Mouse (Mus musculus) intestine, postnatal 0 days (tissue): ENCODE data around the gene Camk1g. TPM values are rescaled to one million over a fixed set of nuclear protein-coding genes. Genes with fewer than 3 reads are reported as not detected.

ENCODE experiments used
- ATAC-seq: fragments of 200-750 bp; cut with Nextera tagmentation; 2 replicates; pipeline ENCODE4 v1.8.0; 2017; ENCODE audit warnings: mild to moderate bottlenecking, moderate TSS enrichment, moderate library complexity
- H3K27ac ChIP-seq: fragments of 300-500 bp; sonication (generic); 2 replicates; pipeline ENCODE4 v1.5.1; 2014; ENCODE audit warnings: mild to moderate bottlenecking, low read depth, low read length, moderate library complexity
- H3K27me3 ChIP-seq: fragments of 300-500 bp; sonication (generic); replicated peaks from 2 replicates; pipeline ENCODE4 v1.6.1; 2014; ENCODE audit warnings: low read length, mixed read lengths; ENCODE audit not compliant: control insufficient read depth, insufficient read depth
- H3K36me3 ChIP-seq: fragments of 300-500 bp; sonication (generic); 2 replicates; pipeline ENCODE4 v1.6.1; 2014; ENCODE audit warnings: mild to moderate bottlenecking, moderate library complexity; ENCODE audit not compliant: control insufficient read depth, insufficient read depth
- H3K4me1 ChIP-seq: fragments of 300-500 bp; sonication (generic); replicated peaks from 2 replicates; pipeline ENCODE4 v1.6.1; 2014; ENCODE audit warnings: antibody characterized with exemption, low read length, mixed read lengths; ENCODE audit not compliant: control insufficient read depth, insufficient read depth
- H3K4me2 ChIP-seq: fragments of 300-500 bp; sonication (generic); replicated peaks from 2 replicates; pipeline ENCODE4 v1.6.1; 2014; ENCODE audit warnings: low read depth, mild to moderate bottlenecking, moderate library complexity
- H3K4me3 ChIP-seq: fragments of 300-500 bp; sonication (generic); 2 replicates; pipeline ENCODE4 v1.5.1; 2014; ENCODE audit warnings: low read depth, low read length
- H3K9ac ChIP-seq: fragments of 300-500 bp; sonication (generic); 2 replicates; pipeline ENCODE4 v1.6.1; 2014; ENCODE audit warnings: mild to moderate bottlenecking, low read depth, low read length
- H3K9me3 ChIP-seq: fragments of 300-500 bp; sonication (generic); 2 replicates; pipeline ENCODE4 v1.6.1; 2016; ENCODE audit warnings: mixed run types; ENCODE audit not compliant: control insufficient read depth
- CTCF ChIP-seq: sonication (generic); IDR thresholded peaks from 2 replicates; pipeline ENCODE4 v1.5.1; 2016; ENCODE audit warnings: low read depth, mild to moderate bottlenecking, control low read depth, antibody characterized with exemption, moderate library complexity
- WGBS: fragments of 180-500 bp; shearing (Covaris S2); extraction: QIAGEN DNeasy Blood & Tissue Kit; methylation state at CpG from one replicate; pipeline ENCODE4 v1.1.7; 2014; 5-methylcytosine and 5-hydroxymethylcytosine counted together
- polyA plus RNA-seq: library from polyadenylated mRNA; unstranded; fragments of >200 nt; fragmentation: Nextera tagmentation; extraction: Ambion mirVana; gene quantifications from 2 replicates; pipeline ENCODE4 v1.2.1, GENCODE M21; 2015

Gene Camk1g
- polyA plus RNA-seq, 1 experiment from 2014 or later = 1.0 TPM

DNA sequence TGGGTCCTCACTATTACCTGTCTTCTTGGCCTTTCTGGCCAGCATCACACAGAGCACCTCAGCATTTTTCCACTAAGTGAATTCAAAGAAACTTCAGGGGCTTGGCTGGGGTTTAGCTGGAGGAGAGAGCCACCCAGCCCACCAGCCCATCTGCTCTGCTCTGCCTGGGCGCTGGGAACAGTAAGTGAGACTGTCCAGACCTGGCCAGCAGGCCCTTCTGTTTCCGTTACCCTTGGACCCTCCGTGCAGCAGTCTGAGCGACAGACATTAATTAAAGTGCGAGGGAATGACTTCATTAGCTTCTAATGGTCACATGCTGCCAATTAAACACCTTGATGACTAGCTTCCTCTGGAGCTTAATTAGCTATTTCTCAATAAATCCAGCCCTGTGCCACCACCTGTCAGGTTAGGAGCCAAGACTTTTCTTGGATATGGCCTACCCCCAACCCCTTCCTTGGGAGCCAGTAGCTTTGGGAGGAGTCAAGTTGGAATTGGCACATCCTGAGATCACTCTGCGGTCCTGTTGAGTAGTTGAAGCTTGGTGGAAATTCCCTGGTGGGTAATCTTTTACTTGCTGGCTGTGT is 36.1 kb upstream of the Camk1g start:
- no peak for TF ChIP-seq CTCF
- Histone ChIP-seq H3K4me1 (no peaks in the 10 kb centered on the region), H3K27ac (no peak overlapping the region), H3K9me3 (no peaks in the 10 kb centered on the region), H3K4me3 (no peak overlapping the region), H3K27me3 (no peaks in the 10 kb centered on the region), H3K36me3 (no peaks in the 10 kb centered on the region), H3K9ac (no peak overlapping the region), H3K4me2 (no peak overlapping the region)
- WGBS = 86% methylated on average over 6 of the region's 6 CpGs
- ATAC-seq = no peak

GRCm38 (mm10) chr1:193401695-193402094 is 31.6 kb upstream of the Camk1g start:
- Histone ChIP-seq H3K4me3 (no peak overlapping the region), H3K27ac (no peak overlapping the region), H3K9ac (no peak overlapping the region), H3K4me1 (no peaks in the 10 kb centered on the region), H3K27me3 (no peaks in the 10 kb centered on the region), H3K36me3 (no peaks in the 10 kb centered on the region), H3K4me2 (no peak overlapping the region), H3K9me3 (no peaks in the 10 kb centered on the region)
- ATAC-seq = no peak
- WGBS = 85% methylated on average over 9 of the region's 9 CpGs
- TF ChIP-seq CTCF = peak; percentile 51

- no peak for TF ChIP-seq CTCF
- ATAC-seq = no peak
- no peak overlapping the region for H3K4me2 ChIP-seq
- no peak overlapping the region for H3K9ac ChIP-seq
- H3K27ac ChIP-seq = no peak overlapping the region
- no peaks in the 10 kb centered on the region for H3K36me3 ChIP-seq
- no peaks in the 10 kb centered on the region for H3K9me3 ChIP-seq
- no peak overlapping the region for H3K4me3 ChIP-seq
- no peaks in the 10 kb centered on the region for H3K4me1 ChIP-seq
- H3K27me3 ChIP-seq = no peaks in the 10 kb centered on the region
- 93% methylated on average over 1 of the region's 1 CpGs for WGBS
These were observed 30.2 kb upstream of the Camk1g start for GRCm38 (mm10) chr1:193400348-193400747.

- no peak overlapping the region for H3K4me3 ChIP-seq
- TF ChIP-seq CTCF = no peak
- H3K27ac ChIP-seq = no peak overlapping the region
- H3K4me2 ChIP-seq = no peak overlapping the region
- H3K9me3 ChIP-seq = no peaks in the 10 kb centered on the region
- ATAC-seq = no peak
- 48% methylated on average over 2 of the region's 2 CpGs for WGBS
- H3K27me3 ChIP-seq = no peaks in the 10 kb centered on the region
- no peaks in the 10 kb centered on the region for H3K36me3 ChIP-seq
- H3K4me1 ChIP-seq = no peaks in the 10 kb centered on the region
- H3K9ac ChIP-seq = no peak overlapping the region
These were observed 28.8 kb upstream of the Camk1g start for GRCm38 (mm10) chr1:193398728-193399437.

DNA sequence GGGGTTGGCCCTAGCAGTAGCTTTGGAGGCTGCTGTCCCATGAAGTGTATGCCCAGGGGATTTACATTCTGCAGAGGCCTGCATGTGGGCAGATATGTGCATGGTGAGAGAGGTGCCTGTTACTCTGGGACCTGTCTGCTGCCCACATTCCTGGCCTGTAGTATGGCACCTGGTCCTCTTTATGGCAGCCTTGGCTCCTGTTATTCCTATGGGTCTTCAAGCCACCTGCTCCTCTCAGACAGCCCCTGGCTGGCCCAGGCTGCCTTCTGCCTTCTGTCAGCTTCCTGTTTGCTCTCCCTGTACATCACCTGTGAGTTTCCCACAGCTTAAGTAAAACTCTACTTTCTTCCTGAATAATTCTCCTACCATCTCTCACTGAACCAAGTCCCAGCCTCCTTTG is 27.0 kb upstream of the Camk1g start:
- ATAC-seq = no peak
- no peak for TF ChIP-seq CTCF
- no peak overlapping the region for H3K4me3 ChIP-seq
- H3K36me3 ChIP-seq = no peaks in the 10 kb centered on the region
- H3K27me3 ChIP-seq = no peaks in the 10 kb centered on the region
- no peak overlapping the region for H3K9ac ChIP-seq
- H3K27ac ChIP-seq = no peak overlapping the region
- H3K9me3 ChIP-seq = no peaks in the 10 kb centered on the region
- no peak overlapping the region for H3K4me2 ChIP-seq
- no peaks in the 10 kb centered on the region for H3K4me1 ChIP-seq

DNA sequence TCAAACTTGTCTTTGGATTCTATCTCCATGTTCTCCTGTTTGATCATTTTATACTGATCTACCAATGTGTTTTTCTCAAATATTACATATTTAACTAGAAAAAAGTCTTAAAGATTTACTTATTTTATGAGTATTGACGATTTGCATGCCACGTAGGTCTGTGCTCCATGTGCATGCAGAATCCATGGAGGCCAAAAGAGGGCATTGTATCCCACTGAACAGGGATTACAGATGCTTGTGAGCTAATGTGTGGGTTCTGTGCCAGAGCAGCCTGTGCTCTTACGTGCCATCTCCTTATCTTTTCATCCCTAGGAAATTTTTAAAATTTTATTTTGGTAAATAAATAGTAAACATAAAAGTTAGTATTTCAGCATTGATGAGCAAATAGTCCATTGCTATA is 22.2 kb upstream of the Camk1g start:
- Histone ChIP-seq H3K9me3 (no peaks in the 10 kb centered on the region), H3K4me3 (no peak overlapping the region), H3K36me3 (no peaks in the 10 kb centered on the region), H3K4me2 (no peak overlapping the region), H3K9ac (no peak overlapping the region), H3K4me1 (no peaks in the 10 kb centered on the region), H3K27me3 (no peaks in the 10 kb centered on the region), H3K27ac (no peak overlapping the region)
- ATAC-seq = no peak
- 96% methylated on average over 3 of the region's 3 CpGs for WGBS
- TF ChIP-seq CTCF = peak; percentile 25; the same call in 1 of the 2 replicates
